Mouse (Mus musculus) forebrain, embryonic 15.5 days (tissue): ENCODE data around the gene Lman1l. TPM values are rescaled to one million over a fixed set of nuclear protein-coding genes. Genes with fewer than 3 reads are reported as not detected.
A peak's percentile ranks its signal among the peaks of the same experiment; 100 is the strongest.

Experiments
- ATAC-seq: fragments of 200-750 bp; cut with Nextera tagmentation; replicated peaks from 2 replicates; pipeline ENCODE4 v1.8.0; 2017; ENCODE audit warnings: mild to moderate bottlenecking, moderate TSS enrichment, moderate library complexity
- H3K27ac ChIP-seq: fragments of 300-500 bp; sonication (generic); replicated peaks from 2 replicates; pipeline ENCODE4 v1.5.1; 2015; ENCODE audit warnings: mild to moderate bottlenecking, inconsistent platforms
- H3K27me3 ChIP-seq: fragments of 300-500 bp; sonication (generic); 2 replicates; pipeline ENCODE4 v1.6.1; 2015; ENCODE audit warnings: inconsistent platforms
- H3K36me3 ChIP-seq: fragments of 300-500 bp; sonication (generic); 2 replicates; pipeline ENCODE4 v1.6.1; 2015; ENCODE audit warnings: mild to moderate bottlenecking, inconsistent platforms
- H3K4me1 ChIP-seq: fragments of 300-500 bp; sonication (generic); 2 replicates; pipeline ENCODE4 v1.6.1; 2015; ENCODE audit warnings: inconsistent platforms
- H3K4me2 ChIP-seq: fragments of 300-500 bp; sonication (generic); replicated peaks from 2 replicates; pipeline ENCODE4 v1.6.1; 2015; ENCODE audit warnings: mild to moderate bottlenecking, inconsistent platforms
- H3K4me3 ChIP-seq: fragments of 300-500 bp; sonication (generic); 2 replicates; pipeline ENCODE4 v1.5.1; 2015; ENCODE audit warnings: mild to moderate bottlenecking, inconsistent platforms
- H3K9ac ChIP-seq: fragments of 300-500 bp; sonication (generic); replicated peaks from 2 replicates; pipeline ENCODE4 v1.6.1; 2015; ENCODE audit warnings: mild to moderate bottlenecking, inconsistent platforms
- H3K9me3 ChIP-seq: fragments of 300-500 bp; sonication (generic); 2 replicates; pipeline ENCODE4 v1.6.1; 2016; ENCODE audit warnings: inconsistent platforms
- whole genome bisulfite sequencing: fragments of 180-500 bp; shearing (Covaris S2); methylation state at CpG from one replicate; pipeline ENCODE4 v1.1.7; 2015; ENCODE audit warnings: mixed read lengths; 5-methylcytosine and 5-hydroxymethylcytosine counted together
- polyA plus RNA-seq: library from polyadenylated mRNA; unstranded; fragments of >200 nt; fragmentation: Nextera tagmentation; extraction: Ambion mirVana; gene quantifications from 2 replicates; pipeline ENCODE4 v1.2.1, GENCODE M21; 2015

The Lman1l gene
- polyA plus RNA-seq, 1 experiment from 2014 or later: not detected

DNA sequence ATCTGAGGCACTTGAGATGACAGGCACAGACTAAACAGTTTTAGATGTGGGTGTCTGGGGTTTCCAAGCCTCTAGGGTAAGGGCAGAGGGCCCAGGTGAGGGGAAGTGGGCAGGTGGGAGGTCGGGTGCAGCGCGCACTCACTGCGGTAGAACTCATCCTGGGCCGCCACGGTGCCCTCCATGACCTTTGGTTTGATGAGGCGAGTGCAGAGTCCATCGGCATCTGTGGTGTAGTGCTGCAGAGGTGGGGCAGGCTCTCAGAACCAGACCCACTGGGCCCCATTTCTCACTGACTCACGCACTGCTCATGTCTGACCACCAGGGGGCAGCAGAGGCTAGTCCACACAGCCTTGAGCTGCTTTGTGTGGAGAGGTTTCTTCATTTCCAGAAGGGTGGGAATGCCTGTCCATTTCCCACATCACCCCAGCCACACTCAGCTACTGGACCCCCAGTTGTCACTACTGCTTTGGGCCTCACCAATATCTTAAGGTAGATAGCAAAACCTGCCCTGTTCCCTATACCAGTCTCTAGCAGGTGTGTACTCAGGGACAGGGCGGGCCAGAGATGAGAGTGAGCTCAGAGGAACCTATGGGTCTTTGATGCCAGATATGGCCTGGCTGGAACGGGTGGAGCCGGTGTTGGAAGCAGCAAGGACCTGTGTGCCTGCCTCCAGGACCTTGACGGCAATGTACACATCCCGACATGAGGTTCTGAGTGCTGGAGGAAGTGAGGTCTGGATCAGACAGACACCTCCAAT lies 8.7 kb upstream of the Lman1l start:
- Histone ChIP-seq H3K4me1 (peaks cover 12% of the 10 kb centered on the region), H3K36me3 (peaks cover 65% of the 10 kb centered on the region), H3K9ac (no peak overlapping the region), H3K4me3 (no peak overlapping the region), H3K4me2 (no peak overlapping the region), H3K9me3 (no peaks in the 10 kb centered on the region), H3K27me3 (no peaks in the 10 kb centered on the region), H3K27ac (peak overlapping the region; percentile 57)
- WGBS: 69% methylated on average over 14 of the region's 14 CpGs
- peak; percentile 81 for ATAC-seq

DNA sequence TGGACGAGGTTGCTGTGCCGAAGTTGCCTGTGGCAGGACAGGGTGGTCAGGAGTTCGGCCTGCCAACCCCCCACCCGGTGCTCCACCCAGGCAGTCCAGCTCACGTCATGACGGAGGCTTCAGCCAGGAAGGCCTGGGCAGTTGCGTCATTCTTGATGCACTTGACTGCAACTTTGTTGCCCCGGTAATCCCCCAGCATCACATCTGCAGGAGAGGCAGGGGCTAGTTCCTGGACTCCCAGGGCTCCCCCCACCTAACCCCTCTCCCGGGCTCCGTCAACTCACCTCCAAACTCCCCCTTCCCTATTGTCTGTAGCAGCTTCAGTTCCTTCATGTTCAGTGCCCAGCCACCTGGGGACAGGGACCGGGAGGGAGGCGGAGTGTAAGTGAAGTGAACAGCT lies 8.1 kb upstream of the Lman1l start:
- 90% methylated on average over 12 of the region's 12 CpGs for WGBS
- Histone ChIP-seq H3K4me2 (no peak overlapping the region), H3K9ac (no peak overlapping the region), H3K4me1 (peaks cover 6% of the 10 kb centered on the region; the same call in 1 of the 2 replicates), H3K9me3 (no peaks in the 10 kb centered on the region), H3K4me3 (no peak overlapping the region), H3K27me3 (no peaks in the 10 kb centered on the region), H3K27ac (no peak overlapping the region), H3K36me3 (peaks cover 65% of the 10 kb centered on the region)
- ATAC-seq: no peak

DNA sequence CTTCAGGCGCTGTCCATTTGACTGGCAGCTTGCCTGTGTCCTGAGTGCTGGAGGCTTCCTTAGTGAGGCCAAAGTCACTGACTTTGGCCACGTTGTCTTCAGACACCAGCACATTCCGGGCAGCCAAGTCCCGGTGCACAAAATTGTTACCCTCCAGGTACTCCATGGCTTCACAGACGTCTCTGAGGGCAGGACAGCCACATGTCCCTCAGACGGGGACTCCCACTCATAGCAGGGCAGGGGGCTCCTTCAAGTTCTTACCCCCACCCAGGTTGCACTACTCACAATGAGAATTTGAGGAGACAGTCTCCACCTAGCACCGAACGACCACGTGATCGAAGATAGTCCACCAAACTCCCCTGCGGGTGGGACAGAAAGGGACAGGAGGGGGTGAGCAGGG lies 7.3 kb upstream of the Lman1l start:
- no peaks in the 10 kb centered on the region for H3K4me1 ChIP-seq
- H3K4me3 ChIP-seq: no peak overlapping the region
- H3K27me3 ChIP-seq: no peaks in the 10 kb centered on the region
- ATAC-seq: no peak
- 91% methylated on average over 11 of the region's 11 CpGs for WGBS
- H3K4me2 ChIP-seq: no peak overlapping the region
- H3K9ac ChIP-seq: no peak overlapping the region
- H3K9me3 ChIP-seq: no peaks in the 10 kb centered on the region
- peaks cover 65% of the 10 kb centered on the region for H3K36me3 ChIP-seq
- H3K27ac ChIP-seq: no peak overlapping the region

DNA sequence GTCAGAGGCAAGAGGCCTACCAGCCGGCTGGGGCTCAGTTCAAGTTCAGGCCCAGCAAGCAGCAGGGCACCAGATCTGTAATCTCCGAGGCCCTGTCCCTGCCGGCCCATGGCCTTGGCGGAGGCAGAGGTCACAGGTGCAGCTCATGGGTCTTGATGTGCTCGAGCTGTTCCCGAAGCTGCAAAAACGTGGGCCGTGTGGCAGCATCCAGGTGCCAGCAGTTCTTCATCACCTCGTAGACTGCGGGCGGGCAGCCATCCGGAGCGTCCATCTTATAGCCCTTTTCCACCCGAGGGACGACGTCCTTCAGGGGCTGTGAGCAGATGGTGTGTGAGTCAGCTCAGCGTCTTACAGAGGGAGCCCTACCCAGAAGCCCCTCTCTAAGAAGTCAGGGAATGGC lies 6.6 kb upstream of the Lman1l start:
- no peak for ATAC-seq
- 94% methylated on average over 17 of the region's 17 CpGs for WGBS
- no peaks in the 10 kb centered on the region for H3K27me3 ChIP-seq
- no peak overlapping the region for H3K27ac ChIP-seq
- H3K4me1 ChIP-seq: no peaks in the 10 kb centered on the region
- H3K9me3 ChIP-seq: no peaks in the 10 kb centered on the region
- H3K9ac ChIP-seq: no peak overlapping the region
- no peak overlapping the region for H3K4me2 ChIP-seq
- H3K36me3 ChIP-seq: peaks cover 65% of the 10 kb centered on the region
- no peak overlapping the region for H3K4me3 ChIP-seq

DNA sequence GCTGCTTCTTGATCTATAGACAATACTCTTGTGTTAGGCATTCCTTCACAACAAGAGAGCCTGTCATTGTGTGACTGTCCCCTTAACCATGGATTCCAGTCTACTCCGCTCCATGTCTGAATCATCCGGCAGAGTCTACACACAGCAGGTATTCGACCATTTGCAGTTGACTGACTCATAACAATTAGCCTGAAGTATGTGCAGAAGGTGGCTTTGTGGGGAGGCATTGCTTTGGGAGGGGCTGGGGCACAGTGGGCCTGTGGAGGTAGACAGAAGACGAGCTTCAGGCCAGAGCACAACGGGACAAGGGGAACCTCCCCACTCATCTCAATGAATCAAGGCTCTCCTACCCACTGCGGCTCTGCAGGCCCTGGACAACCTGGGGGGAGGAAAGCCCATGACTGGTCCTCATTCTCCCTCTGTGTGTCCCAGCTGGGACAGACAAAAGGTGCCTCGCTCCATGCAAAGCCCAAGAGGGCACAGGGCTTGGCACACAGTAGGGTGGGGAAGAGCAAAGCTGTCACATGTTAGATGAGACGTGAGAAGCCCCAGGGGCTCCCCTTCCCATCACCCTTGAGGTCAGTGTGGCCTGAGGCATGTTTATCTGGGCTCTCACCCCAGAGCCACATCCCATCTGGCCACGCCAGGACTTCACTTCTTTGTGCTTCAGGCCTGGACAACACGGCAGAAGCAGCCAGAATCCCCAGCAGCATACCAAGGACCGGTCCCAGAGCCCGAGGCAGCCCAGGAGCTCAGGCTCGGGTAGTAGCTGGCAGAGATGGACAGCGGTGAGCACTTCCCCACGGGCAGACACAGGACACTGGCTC lies 5.3 kb upstream of the Lman1l start:
- H3K36me3 ChIP-seq: peaks cover 63% of the 10 kb centered on the region

DNA sequence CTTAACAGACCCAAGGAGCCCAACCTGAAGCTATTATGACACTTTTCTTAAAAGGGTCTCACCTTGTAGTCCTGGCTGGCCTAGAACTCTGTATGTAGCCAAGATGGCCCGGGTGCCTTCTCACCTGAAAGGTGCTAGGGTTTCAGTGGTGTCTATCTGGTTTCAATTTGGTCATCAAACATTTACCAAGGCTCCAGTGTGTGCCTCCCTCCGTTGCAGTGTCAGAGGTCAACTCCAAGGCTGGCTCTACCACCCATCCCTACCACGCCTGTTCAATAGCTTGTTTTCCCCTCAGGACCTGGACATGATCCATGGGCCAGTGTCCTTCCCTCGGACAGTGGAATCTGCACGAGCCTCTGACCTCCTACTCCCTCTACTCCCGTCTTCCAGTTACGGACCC lies 3.7 kb upstream of the Lman1l start:
- WGBS: 90% methylated on average over 7 of the region's 7 CpGs
- Histone ChIP-seq H3K36me3 (peaks cover 48% of the 10 kb centered on the region), H3K27ac (no peak overlapping the region)

More for the DNA sequence above, 5.3 kb upstream of the Lman1l start:
- H3K9me3 ChIP-seq: no peaks in the 10 kb centered on the region
- no peaks in the 10 kb centered on the region for H3K4me1 ChIP-seq
- ATAC-seq: no peak
- no peak overlapping the region for H3K4me2 ChIP-seq
- H3K4me3 ChIP-seq: no peak overlapping the region
- WGBS: 73% methylated on average over 15 of the region's 15 CpGs
- no peak overlapping the region for H3K9ac ChIP-seq
- no peaks in the 10 kb centered on the region for H3K27me3 ChIP-seq
- no peak overlapping the region for H3K27ac ChIP-seq

DNA sequence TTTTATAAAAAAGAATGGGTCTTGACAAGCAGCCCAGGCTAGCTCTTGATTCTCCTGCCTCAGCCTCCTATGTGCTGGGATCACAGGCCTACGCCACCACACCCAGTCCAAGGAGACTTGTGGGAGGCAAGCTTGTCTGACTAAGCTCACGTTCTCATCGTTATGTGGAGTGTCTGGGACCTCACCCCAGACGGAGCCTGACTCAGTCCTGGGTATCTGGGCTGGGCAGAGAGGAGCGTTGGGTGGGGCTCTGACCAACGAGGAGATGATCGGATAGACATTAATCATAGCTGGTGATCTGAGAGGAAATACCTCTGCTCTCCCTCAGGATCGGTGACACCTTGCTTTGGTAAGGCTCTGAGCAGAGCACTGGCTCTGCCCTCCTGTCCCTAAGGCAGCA lies 1.7 kb downstream of the Lman1l start:
- Histone ChIP-seq H3K27ac (no peak overlapping the region), H3K9ac (no peak overlapping the region), H3K4me3 (no peak overlapping the region), H3K27me3 (no peaks in the 10 kb centered on the region), H3K4me2 (no peak overlapping the region), H3K9me3 (no peaks in the 10 kb centered on the region), H3K4me1 (no peaks in the 10 kb centered on the region), H3K36me3 (no peaks in the 10 kb centered on the region)
- no peak for ATAC-seq
- WGBS: 84% methylated on average over 8 of the region's 8 CpGs

More for the DNA sequence above, 3.7 kb upstream of the Lman1l start:
- H3K4me2 ChIP-seq: no peak overlapping the region
- H3K27me3 ChIP-seq: no peaks in the 10 kb centered on the region
- H3K9ac ChIP-seq: no peak overlapping the region
- ATAC-seq: no peak
- H3K4me1 ChIP-seq: no peaks in the 10 kb centered on the region
- H3K4me3 ChIP-seq: no peak overlapping the region
- H3K9me3 ChIP-seq: no peaks in the 10 kb centered on the region

DNA sequence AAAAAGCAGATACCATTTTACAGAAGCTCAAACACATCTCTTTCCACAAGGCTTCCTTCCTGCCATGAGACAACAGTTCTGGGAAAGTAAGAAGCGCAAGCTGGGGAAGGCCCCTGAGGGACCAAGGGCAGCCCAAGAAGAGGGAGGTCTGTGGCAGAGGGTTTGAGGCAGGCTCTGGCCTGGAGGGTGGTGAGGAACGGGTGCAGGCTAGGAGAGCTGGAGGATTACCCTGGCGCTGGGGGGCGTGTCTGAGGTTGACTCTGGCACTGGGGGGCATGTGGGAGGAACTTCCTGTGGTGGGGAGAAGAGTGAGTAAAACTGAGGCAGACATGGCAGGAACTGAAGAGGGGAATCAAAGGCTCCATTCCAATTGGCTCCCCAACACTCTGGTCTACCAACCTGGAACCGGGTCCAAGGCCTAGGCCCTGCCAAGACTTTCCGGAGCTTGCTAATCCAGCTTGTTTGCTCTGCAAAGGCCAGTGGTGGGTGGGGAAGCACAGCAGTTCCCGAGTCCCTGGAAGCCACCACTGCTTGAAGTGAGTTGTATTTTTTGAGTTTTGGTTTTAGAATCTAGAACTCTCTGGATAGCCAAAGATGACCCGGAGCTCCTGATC lies 2.9 kb downstream of the Lman1l start:
- 76% methylated on average over 8 of the region's 8 CpGs for WGBS

DNA sequence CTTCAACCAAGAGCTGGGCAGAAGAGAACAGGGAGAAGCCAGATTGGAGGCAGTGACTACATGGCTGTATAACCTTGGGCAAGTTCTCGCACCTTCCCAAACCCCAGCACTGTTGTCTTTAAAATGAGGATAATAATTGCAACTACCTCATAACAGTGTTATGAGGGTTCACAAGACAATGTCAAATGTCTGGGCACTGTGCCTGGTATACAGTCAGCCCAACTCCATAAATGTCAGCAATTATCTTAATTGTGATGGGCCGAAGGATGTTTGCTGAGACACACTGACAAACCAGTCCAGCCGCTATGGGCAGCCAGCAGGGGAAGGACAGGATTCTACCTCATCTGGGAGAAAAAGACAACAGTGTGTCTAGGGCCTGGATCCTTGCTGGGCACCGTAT lies 5.8 kb downstream of the Lman1l start:
- WGBS: 84% methylated on average over 4 of the region's 4 CpGs
- no peak overlapping the region for H3K27ac ChIP-seq
- peaks cover 13% of the 10 kb centered on the region for H3K4me1 ChIP-seq
- H3K4me3 ChIP-seq: no peak overlapping the region
- ATAC-seq: no peak
- H3K9me3 ChIP-seq: no peaks in the 10 kb centered on the region
- H3K36me3 ChIP-seq: no peaks in the 10 kb centered on the region
- no peaks in the 10 kb centered on the region for H3K27me3 ChIP-seq
- no peak overlapping the region for H3K4me2 ChIP-seq
- H3K9ac ChIP-seq: no peak overlapping the region

More for the DNA sequence above, 2.9 kb downstream of the Lman1l start:
- H3K9me3 ChIP-seq: no peaks in the 10 kb centered on the region
- no peak overlapping the region for H3K4me3 ChIP-seq
- no peak overlapping the region for H3K27ac ChIP-seq
- H3K27me3 ChIP-seq: no peaks in the 10 kb centered on the region
- no peaks in the 10 kb centered on the region for H3K36me3 ChIP-seq
- H3K9ac ChIP-seq: no peak overlapping the region
- no peak for ATAC-seq
- H3K4me1 ChIP-seq: no peaks in the 10 kb centered on the region
- H3K4me2 ChIP-seq: no peak overlapping the region

DNA sequence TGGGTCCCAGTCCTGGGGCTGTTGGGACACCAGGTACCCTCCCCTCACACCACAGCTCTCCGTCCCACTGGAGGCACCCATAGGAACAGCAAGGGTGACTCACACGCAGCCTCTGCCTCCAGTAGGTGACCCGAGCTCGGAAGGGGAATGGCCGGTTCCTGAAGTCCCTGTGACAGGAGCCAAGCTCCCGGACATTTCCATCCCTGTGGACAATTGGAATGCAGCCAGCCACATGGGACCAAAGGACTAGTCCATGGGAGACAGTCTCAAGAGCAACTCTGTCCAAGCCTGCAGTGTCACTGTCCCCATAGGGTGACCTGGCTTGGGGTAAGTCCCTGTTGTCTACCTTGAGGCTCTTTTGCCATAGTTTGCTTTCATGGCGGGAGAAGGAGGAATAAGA lies 6.6 kb downstream of the Lman1l start:
- Histone ChIP-seq H3K36me3 (no peaks in the 10 kb centered on the region), H3K4me2 (no peak overlapping the region), H3K27me3 (no peaks in the 10 kb centered on the region), H3K4me3 (no peak overlapping the region), H3K4me1 (peaks cover 13% of the 10 kb centered on the region), H3K9ac (no peak overlapping the region), H3K27ac (no peak overlapping the region), H3K9me3 (no peaks in the 10 kb centered on the region)
- no peak for ATAC-seq
- 86% methylated on average over 7 of the region's 7 CpGs for WGBS

DNA sequence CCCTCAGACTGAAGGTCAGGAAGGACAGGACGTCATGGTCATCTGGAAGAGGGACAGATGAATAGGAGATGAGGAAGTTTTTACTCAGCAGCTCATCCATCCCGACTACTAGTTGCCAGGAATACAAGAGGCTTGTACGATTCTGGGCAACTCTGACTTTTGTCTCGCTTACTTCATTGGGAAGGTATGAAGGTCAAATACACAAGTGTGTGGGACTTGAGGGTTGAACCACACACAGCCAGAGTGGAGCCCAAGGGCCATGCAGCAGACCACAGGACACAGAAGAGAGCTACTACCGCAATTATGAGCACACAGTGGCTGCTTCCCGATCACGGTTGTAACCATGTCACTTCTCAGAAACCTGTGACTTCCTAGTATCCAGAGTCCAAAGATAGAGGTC lies 8.0 kb downstream of the Lman1l start:
- no peak overlapping the region for H3K27ac ChIP-seq
- no peaks in the 10 kb centered on the region for H3K36me3 ChIP-seq
- peaks cover 13% of the 10 kb centered on the region for H3K4me1 ChIP-seq
- H3K4me3 ChIP-seq: no peak overlapping the region
- no peak for ATAC-seq
- no peak overlapping the region for H3K9ac ChIP-seq
- no peaks in the 10 kb centered on the region for H3K9me3 ChIP-seq
- H3K27me3 ChIP-seq: no peaks in the 10 kb centered on the region
- WGBS: 84% methylated on average over 7 of the region's 7 CpGs
- no peak overlapping the region for H3K4me2 ChIP-seq

DNA sequence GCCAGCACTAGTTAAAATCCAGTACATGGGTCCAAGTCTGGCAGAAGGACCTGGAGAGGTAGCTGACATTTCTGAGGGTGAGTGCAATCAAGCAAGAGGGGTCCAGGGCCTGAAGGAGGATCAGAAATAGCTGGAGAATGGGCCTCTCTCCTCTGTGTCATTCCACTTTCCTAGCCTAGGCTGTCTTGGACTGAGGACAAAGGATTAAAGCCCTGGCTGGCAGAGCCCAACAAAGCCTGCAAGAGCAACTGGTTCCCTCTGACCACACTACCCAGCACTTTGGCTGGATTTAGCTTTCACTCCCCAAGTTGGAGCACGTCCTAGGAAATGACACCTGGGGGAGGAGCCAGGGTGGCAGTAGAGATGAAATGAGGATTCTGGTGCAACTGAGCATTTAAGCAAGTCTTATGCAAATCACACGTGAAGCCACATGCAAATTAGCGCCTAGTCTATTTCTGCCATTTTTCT lies 10.2 kb downstream of the Lman1l start:
- 34% methylated on average over 3 of the region's 3 CpGs for WGBS
- no peaks in the 10 kb centered on the region for H3K9me3 ChIP-seq
- H3K4me2 ChIP-seq: no peak overlapping the region
- no peaks in the 10 kb centered on the region for H3K36me3 ChIP-seq
- peak overlapping the region; percentile 69 for H3K27ac ChIP-seq
- peaks cover 7% of the 10 kb centered on the region; the same call in 1 of the 2 replicates for H3K27me3 ChIP-seq
- no peak overlapping the region for H3K4me3 ChIP-seq
- ATAC-seq: peak; percentile 82
- H3K9ac ChIP-seq: no peak overlapping the region
- peaks cover 21% of the 10 kb centered on the region for H3K4me1 ChIP-seq
